Mouse (Mus musculus): ENCODE measurements around the gene Slc37a1.

DNA sequence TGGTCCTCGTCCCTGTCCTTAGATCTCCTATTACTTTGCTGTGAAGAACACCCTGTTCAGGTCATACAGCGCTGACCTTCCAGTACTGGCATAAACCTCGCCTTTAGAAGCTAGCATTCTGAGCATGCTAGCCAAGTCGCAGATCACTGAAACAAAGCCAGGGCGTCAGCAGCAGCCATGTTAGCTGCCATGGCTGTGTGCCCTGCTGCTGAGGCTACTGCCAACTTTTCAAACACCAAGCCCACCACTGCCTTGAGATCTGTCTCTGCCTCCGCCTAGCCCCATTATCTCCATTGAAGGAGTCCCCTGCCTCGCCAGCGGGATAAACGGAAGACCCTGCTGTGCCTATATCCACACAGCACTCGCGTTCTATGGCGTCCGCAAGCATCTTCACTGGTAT is 74.0 kb downstream of the Slc37a1 start:
- TF ChIP-seq CTCF (conservative IDR thresholded peaks at IDR 0.05; ENCODE audit: low read length) (no peak), NANOG (IDR thresholded peaks at IDR 0.05; ENCODE audit: borderline replicate concordance, low read length) (no peak)
